Mouse (Mus musculus): ENCODE results near the gene Hoxd1.

Gene Hoxd1

DNA sequence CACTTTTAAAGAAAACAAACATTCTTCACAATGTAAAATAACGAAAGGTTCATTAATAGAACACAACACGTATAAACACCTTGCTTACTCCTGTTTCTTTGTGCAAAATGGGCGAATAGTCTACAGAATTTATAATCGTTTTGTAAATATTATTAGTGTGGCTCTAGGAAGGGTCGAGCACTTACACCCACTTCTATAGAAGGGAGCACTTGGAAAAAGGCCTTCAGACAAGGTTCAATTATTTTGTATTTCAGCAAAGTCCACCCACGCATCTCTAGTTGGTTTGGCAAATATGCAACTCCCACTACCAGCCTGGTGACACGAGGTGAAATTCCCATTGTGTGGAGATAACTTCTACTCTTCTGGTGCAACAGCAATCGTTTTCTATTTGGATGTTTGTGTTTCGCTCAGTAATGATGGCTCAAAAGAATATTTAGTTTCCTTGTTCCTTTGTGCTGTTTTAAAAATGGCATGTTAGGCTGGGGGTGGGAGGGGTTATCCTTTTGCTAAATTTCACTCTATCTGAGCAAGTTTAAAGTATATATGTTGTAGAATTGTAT lies 14.3 kb upstream of the Hoxd1 start:
- DNase-seq (ENCODE audit: low spot score in 2 of 2): no peak

GRCm38 (mm10) chr2:74749337-74750121 lies 13.3 kb upstream of the Hoxd1 start:
- no peak for DNase-seq (ENCODE audit: low spot score in 2 of 2)

DNA sequence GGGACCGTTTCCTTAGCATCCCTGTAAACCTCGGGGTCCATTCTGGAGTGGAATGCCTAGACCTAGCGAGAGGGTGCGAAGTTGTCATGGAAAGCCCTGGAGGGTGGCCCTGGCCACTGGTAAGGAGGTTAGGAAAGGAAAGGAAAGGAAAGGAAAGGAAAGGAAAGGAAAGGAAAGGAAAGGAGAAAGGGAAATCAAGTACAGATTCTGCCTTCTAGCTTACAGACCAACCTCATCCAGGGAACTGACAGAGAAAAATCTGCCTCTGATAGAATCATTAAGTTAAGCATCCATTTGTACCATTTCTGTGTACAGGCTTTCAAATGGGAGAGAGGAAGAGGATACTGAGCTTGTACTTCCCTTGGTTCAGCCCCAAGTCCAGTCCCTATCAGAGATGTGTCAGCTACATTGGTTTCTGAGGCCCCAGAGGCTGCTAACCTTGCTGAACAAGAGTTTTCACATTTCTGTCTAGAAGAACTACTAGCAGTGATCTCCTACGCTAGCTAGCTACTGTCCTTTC lies 12.0 kb upstream of the Hoxd1 start:
- DNase-seq (ENCODE audit: low spot score in 2 of 2): no peak

DNA sequence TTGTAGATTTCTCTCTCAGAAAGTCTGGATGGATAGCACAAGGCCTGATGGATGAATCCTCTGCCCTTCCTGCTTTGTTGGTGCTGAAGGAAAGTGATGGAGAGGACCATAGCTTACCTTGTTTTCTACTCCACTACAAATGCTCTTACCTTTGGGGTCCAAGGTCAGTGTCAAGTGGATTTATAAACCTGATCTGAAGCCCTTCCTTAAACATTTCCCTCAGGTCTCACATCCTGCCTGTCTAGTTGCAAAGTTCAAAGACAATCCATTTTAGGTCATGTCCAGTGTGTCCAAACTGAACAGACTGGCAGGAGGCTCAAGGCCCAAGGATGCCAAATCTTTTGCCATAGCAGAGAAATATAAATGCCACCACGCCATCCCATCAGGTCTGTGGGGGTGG lies 10.9 kb upstream of the Hoxd1 start:
- DNase-seq (ENCODE audit: low spot score in 2 of 2): no peak

GRCm38 (mm10) chr2:74752431-74753174 lies 10.2 kb upstream of the Hoxd1 start:
- DNase-seq (ENCODE audit: low spot score in 2 of 2): no peak

DNA sequence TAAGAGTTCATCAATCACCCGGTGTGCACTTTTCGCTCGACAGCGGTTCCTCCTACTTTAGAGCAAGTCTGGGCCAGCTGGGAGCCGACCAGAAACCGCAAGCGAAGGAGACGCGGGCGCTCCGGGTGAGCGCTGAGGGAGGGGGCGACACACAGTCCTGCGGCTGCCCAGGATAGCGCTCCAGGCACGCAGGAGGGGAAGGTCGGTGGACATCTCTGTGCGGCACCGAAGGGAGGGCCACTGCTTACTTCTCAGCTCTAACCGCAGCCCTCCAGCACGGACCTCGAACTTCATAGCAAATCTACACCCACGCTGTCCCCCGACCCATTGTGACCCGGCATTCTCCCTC lies 9.6 kb upstream of the Hoxd1 start:
- no peak for DNase-seq (ENCODE audit: low spot score in 2 of 2)

DNA sequence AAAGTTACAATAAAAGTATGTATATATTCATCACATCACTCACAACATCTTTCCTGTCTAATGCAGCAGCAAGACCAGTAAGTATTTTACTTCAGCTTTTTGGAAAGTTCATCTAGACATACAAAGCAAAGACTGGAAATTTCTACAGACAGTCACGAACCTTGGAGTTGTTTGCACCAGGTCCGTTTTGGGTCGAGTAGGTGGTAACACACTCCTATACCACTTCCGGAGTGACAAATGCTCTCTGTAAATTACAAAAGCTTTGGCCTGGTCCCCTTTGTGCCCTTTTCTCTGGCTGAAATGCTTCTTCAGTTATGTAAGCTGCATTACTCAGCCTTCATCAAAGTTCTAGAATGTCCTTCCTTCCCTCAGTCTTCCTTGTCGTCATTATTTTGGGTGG lies 9.1 kb upstream of the Hoxd1 start:
- no peak for DNase-seq (ENCODE audit: low spot score in 2 of 2)

GRCm38 (mm10) chr2:74760146-74760545 lies 2.6 kb upstream of the Hoxd1 start:
- no peak for DNase-seq (ENCODE audit: low spot score in 2 of 2)

DNA sequence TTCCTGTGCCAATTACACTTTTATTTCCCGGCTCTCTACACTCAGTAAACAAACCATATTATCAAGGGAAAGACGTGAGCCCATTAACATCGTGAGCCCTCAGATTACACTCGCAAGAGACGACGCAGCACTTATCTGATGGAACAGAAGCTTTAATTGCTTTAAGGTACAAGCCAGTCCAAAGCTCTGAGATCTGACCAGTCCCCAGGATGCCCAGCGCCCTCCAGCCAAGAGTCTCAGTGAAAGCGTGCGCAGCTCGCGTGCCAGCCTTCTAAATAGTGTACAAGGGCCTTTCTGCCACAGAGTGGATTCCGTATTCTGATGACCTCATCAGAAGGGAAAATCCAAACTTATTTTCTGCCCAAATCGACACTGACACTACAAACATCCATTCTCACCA lies 839 bp upstream of the Hoxd1 start:
- no peak for DNase-seq (ENCODE audit: low spot score in 2 of 2)

- no peak for DNase-seq (ENCODE audit: low spot score in 2 of 2)
These were observed 510 bp downstream of the Hoxd1 start for GRCm38 (mm10) chr2:74763245-74763735.

GRCm38 (mm10) chr2:74763976-74764375 lies 1.2 kb downstream of the Hoxd1 start:
- DNase-seq (ENCODE audit: low spot score in 2 of 2): no peak

- DNase-seq (ENCODE audit: low spot score in 2 of 2): no peak
These were observed 11.6 kb downstream of the Hoxd1 start for GRCm38 (mm10) chr2:74774359-74774758.

GRCm38 (mm10) chr2:74777536-74778275 lies 14.9 kb downstream of the Hoxd1 start:
- DNase-seq (ENCODE audit: low spot score in 2 of 2): no peak

GRCm38 (mm10) chr2:74781386-74781785 lies 18.6 kb downstream of the Hoxd1 start:
- no peak for DNase-seq (ENCODE audit: low spot score in 2 of 2)

- no peak for DNase-seq (ENCODE audit: low spot score in 2 of 2)
These were observed 32.8 kb downstream of the Hoxd1 start for GRCm38 (mm10) chr2:74795531-74795930.

- DNase-seq (ENCODE audit: low spot score in 2 of 2): no peak
These were observed 45.7 kb downstream of the Hoxd1 start for GRCm38 (mm10) chr2:74808431-74808830.
